Mouse (Mus musculus): ENCODE data around the gene Vpreb1.
A peak's percentile ranks its signal among the peaks of the same experiment; 100 is the strongest.
"Not testable (repeated sequence)": the region's sequence is repeated elsewhere in the genome, so short reads cannot be mapped to it uniquely, and the experiment has no call there.

Gene Vpreb1

GRCm38 (mm10) chr16:16870617-16871331, at the start of gene Vpreb1, which contains the start of gene Top3b:
Vpreb1 (minus strand) TSS chr16:16870843.
Top3b (plus strand) TSS chr16:16870736.
- DNase-seq (ENCODE audit: low spot score in 2 of 2), result peak; percentile 64 to 80

DNA sequence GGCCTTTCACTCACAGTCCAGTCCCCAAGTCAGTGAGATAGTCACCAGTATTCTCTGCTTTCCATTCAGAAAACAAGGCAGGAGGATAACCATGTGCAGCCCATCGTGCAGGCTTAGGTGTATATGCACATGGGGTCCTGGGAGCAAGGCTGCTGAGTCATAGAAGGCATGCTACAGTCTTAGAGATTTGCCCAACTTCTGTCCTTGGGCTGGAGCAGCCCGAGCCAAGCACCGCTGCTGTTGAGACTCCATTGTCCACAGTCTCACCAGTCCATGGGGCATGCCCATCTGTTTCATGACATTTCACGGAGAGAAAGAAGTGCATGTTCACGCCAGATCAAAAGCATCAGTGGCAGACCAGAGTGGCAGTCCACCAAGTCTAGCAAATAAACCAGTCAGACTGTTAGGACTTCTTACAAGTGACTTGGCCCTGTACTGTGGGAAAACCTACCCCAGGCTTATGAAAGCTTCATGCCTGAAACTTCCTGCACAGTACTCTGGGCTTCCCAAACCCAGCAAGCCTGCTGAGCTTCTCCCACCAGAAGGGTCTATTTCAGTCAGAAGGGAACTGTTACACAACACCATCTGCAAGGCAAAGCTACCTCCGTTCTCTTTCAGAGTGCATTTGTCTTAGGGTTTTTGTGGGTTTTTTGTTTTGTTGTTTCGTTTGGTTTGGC, 47.9 kb upstream of the Vpreb1 start:
- DNase-seq (ENCODE audit: low spot score in 2 of 2), result no peak

GRCm38 (mm10) chr16:16913440-16913839, 42.8 kb upstream of the Vpreb1 start:
- DNase-seq (ENCODE audit: low spot score in 2 of 2), result no peak

GRCm38 (mm10) chr16:16911641-16912597, 41.3 kb upstream of the Vpreb1 start:
- DNase-seq (ENCODE audit: low spot score in 2 of 2), result peak; percentile 36 to 64

DNA sequence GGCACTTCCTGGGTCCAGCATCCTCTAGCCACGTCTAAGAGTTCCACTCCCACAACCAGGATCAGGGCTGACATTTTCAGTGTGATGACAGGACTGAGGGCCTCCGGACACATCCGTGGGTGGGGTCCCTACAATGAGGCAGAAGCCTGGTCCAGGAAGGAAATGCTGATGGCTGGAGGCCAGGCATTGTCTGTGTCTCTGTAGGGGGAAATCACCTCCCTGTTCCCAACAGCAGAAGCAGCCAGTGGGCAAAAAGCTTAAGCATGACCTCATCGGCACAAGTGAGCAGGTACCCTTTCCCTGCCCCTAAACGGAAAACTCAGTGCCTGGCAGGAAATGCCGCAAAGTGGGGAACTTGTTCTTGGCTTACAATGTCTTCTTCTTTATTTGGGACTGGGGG, 37.2 kb upstream of the Vpreb1 start:
- no peak for DNase-seq (ENCODE audit: low spot score in 2 of 2)

GRCm38 (mm10) chr16:16903188-16903587, 32.5 kb upstream of the Vpreb1 start:
- no peak for DNase-seq (ENCODE audit: low spot score in 2 of 2)

DNA sequence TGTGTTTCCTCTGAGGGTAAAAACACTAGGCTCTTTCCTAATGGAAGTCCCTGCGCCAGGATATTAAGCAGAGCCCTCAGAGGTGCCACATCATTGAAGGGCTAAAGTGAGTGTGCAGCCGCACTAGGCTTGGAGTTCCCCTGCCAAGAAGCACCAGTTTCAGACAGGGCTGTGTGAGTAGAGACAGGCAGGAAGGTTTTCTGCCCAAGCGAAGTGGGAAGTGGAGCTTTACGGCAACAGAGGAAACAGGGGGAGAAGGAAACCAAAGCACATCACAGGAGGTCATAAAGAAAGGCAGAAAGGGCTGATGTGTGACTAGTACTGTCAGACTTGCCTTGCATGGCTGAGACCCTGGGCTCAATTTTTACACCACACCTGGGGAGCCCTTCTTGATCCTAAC, 31.7 kb upstream of the Vpreb1 start:
- no peak for DNase-seq (ENCODE audit: low spot score in 2 of 2)

DNA sequence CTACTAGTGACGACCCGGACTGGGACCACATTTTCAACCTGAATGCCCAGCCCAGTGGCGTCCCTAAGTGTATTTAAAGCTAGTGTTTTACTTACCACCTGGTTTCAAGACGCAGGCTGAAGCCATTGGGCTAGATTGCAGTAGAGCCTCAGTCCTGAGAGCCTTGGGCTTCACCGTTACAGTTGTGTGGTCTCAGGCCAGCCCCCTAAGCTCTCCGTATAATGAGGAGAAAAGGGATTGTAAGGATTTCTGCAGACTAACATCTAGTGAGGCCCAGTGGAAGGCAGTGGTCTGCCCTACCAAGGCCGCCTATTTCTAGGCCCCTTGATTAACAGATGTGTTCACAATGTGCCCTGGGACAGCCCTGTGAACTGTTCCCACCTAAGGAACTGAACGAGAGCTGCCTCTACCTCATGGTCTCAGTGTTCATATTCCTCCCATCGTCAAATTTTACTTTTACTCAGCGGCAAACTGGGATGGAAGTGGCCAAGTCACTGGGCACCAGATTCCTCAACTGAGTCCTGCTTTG, 26.5 kb upstream of the Vpreb1 start:
- no peak for DNase-seq (ENCODE audit: low spot score in 2 of 2)

GRCm38 (mm10) chr16:16896382-16897055, 25.9 kb upstream of the Vpreb1 start, which contains the start of gene Ppm1f:
Ppm1f (plus strand) TSS chr16:16896469.
- DNase-seq (ENCODE audit: low spot score in 2 of 2), result peak; percentile 91 to 94

GRCm38 (mm10) chr16:16896015-16896381, 25.4 kb upstream of the Vpreb1 start:
- peak in 1 of 2 experiments; percentile 36 for DNase-seq (ENCODE audit: low spot score in 2 of 2)

DNA sequence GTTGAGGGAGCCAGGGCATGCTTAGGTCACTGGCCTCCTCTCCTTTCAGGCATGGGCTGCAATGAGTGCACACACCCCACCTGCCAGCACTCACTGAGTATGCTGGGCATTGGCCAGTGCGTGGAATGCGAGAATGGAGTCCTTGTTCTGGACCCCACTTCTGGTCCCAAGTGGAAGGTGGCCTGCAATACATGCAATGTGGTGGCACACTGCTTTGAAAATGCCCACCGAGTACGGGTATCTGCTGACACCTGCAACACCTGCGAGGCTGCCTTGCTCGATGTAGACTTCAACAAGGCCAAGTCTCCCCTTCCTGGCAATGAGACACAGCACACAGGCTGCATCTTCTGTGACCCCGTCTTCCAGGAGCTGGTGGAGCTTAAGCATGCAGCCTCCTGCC, 21.7 kb upstream of the Vpreb1 start:
- no peak for DNase-seq (ENCODE audit: low spot score in 2 of 2)

- DNase-seq (ENCODE audit: low spot score in 2 of 2), result no peak
Observed at GRCm38 (mm10) chr16:16888341-16888740, 17.7 kb upstream of the Vpreb1 start.

DNA sequence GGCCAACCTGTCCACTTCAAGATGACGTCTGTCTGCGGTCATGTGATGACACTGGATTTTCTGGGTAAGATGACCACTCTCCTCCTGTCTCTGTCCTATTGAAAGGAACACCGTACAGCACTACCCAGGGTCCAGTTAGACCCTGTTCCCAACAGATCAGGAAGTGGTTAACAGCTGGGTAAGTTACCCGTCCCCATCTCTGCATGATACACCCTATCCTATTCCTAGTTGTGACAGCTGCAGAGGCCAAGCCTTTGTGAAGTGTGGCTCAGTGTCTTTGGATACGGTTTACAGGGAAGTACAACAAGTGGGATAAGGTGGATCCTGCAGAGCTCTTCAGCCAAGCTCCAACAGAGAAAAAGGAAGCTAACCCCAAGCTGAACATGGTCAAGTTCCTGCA, 8.4 kb upstream of the Vpreb1 start:
- no peak for DNase-seq (ENCODE audit: low spot score in 2 of 2)

GRCm38 (mm10) chr16:16870241-16870616, 414 bp downstream of the Vpreb1 start:
- no peak for DNase-seq (ENCODE audit: low spot score in 2 of 2)

GRCm38 (mm10) chr16:16865696-16866561, 4.7 kb downstream of the Vpreb1 start:
- no peak for DNase-seq (ENCODE audit: low spot score in 2 of 2)

GRCm38 (mm10) chr16:16865217-16865616, 5.4 kb downstream of the Vpreb1 start:
- DNase-seq (ENCODE audit: low spot score in 2 of 2), result no peak

DNA sequence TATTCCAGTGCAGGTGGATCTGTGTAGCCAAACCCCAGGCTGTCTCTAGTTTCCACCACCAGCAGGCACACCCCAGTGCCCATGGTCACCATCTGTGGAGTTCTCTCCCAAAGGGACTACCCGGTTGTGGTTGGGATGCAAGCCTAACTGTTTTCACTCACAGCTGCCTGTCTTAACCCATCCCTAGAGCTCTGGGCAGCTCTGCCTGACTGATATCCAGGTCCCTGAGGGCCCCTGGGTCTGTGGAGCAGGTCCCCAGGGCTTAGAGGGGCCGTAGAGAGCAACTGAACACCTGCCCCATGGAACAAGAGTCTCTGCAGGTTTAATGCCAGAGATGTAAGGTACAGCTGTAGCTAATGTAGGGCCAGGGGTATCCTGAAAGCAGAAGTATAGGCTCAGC, 6.7 kb downstream of the Vpreb1 start, which contains the start of gene Igll1:
TSS of gene Igll1 (minus strand) at position 8 of the 400 bp plus-strand sequence.
- DNase-seq (ENCODE audit: low spot score in 2 of 2), result no peak

DNA sequence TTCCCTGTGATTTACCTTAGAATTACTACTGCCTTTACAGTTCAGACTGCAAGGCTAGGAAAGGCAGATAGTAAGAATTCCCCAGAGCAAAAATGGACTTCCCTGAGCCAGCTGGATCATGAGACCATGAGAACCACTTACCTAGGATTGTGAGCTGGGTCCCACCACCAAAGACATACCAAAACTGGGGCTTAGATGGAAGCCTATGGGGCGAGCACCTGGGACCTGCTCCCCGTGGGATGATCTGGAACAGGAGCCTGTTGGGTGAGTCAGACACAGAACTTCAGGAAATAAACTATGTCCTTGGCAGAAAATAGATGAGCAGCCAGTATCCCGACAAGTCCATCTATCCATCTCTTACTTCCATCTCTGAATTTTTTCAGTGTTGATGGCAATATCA, 8.4 kb downstream of the Vpreb1 start:
- no peak for DNase-seq (ENCODE audit: low spot score in 2 of 2)

DNA sequence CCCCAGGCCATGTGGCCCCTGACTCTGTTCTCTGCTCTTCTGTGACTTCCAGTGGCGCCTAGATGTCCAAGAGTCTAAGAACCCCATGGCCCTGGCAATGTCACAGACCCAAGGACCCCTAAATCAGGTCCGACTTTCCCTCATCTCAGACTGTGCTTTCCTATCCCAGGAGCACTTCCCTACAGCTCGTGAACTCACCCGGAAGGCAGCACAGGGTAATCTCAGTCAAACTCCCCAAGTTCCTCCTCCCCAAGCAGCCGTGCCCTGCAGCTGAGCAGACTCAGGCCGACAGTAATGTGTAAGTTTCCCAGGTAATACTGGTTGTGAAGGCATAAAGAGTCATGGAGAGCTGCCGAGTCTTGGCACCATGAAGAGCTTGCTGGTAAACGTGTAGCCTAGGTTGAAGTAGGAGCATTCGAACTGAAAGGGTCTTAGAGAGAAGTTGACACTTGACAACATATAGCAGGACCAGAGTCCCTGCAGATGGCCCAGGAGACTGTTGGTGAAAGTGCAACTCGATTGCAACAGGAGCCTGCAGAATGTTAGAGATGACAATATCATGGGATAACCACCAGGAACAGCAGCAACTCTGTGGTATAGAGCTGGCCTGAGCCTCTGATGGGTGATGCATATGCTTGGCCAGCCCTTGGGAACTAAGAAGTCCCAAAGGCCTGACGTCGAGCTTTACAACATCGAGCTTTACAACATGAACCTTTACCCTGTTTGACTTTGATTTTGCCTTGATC, 13.7 kb downstream of the Vpreb1 start:
- DNase-seq (ENCODE audit: low spot score in 2 of 2), result no peak

GRCm38 (mm10) chr16:16856054-16856453, 14.6 kb downstream of the Vpreb1 start:
- not testable (repeated sequence) for DNase-seq (ENCODE audit: low spot score in 2 of 2)

Measured in spleen, postnatal 14 days (tissue).